Comparison of ENCODE assay signal across 22 mouse cellular contexts in the genomic region with DNA sequence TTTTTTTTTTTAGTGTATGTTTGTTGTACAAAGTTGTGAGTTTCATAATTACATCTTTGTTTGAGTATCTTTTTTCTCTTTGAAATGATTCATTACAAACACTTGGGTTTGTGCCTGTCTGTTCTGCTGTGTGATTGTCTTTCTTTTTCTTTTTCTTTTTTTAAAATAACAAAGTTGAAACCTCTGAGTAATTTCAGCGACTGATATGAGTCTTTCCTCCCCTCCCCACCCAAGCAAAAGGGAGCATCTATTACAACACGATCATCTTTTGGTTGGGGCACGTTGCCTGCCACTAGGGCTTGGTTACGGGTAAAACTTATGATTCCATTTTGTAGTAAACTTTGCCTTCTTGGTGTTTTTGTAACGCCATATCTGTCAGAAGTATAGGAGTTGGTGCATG. TPM values are rescaled to one million over a fixed set of nuclear protein-coding genes. Genes with fewer than 3 reads are reported as not detected.
"Had no signal": no experiment of that assay in that cellular context is flagged by ENCODE, and none has a peak within 500 bp of the region (broad histone marks: within the 10 kb centered on the region; RNA-seq: fewer than 3 reads in every experiment).

No protein-coding gene starts in this region.

- H3K4me3 ChIP-seq: neural tube, embryonic 13.5 days; neural tube, embryonic 15.5 days; stomach, embryonic 15.5 days had no signal

- DNase-seq: retina, postnatal 1 day; right cerebral cortex, adult 18-20 months; right cerebral cortex, postnatal 14 days; right cerebral cortex, postnatal 25 days; right cerebral cortex, postnatal 4 days; spleen, adult 18-20 months; thymus, adult 18-20 months; thymus, adult 2 months; thymus, postnatal 14 days; thymus, postnatal 25 days; thymus, postnatal 36 days; thymus, postnatal 4 days had no signal

- H3K4me2 ChIP-seq: neural tube, embryonic 13.5 days; neural tube, embryonic 15.5 days; stomach, embryonic 15.5 days had no signal

- H3K4me1 ChIP-seq: neural tube, embryonic 13.5 days; neural tube, embryonic 15.5 days; stomach, embryonic 15.5 days had no signal

- H3K9me3 ChIP-seq: neural tube, embryonic 13.5 days; neural tube, embryonic 15.5 days; stomach, embryonic 15.5 days had no signal

- H3K27ac ChIP-seq: neural tube, embryonic 13.5 days; neural tube, embryonic 15.5 days; stomach, embryonic 15.5 days; stomach, postnatal 0 days had no signal

- H3K27me3 ChIP-seq: neural tube, embryonic 13.5 days; neural tube, embryonic 15.5 days; stomach, embryonic 15.5 days had no signal

- H3K36me3 ChIP-seq: neural tube, embryonic 13.5 days; neural tube, embryonic 15.5 days; stomach, embryonic 15.5 days had no signal

- H3K9ac ChIP-seq: neural tube, embryonic 13.5 days; neural tube, embryonic 15.5 days; stomach, embryonic 15.5 days had no signal

RNA-seq across cellular contexts. Expression of gene Tmprss11a, which starts 37.7 kb away (rescaled TPM):
- total RNA-seq: neutrophil, adult 5-6 weeks had no signal
- polyA plus RNA-seq: neural tube, embryonic 13.5 days; neural tube, embryonic 14.5 days; neural tube, embryonic 15.5 days; small intestine, adult 2 months; spleen, adult 2 months; testis, adult 2 months; thymus, adult 2 months had no signal

RNA-seq across cellular contexts. Expression of gene Tmprss11d, which starts 57.9 kb away (rescaled TPM):
- total RNA-seq: neutrophil, adult 5-6 weeks had no signal
- polyA plus RNA-seq: neural tube, embryonic 13.5 days; neural tube, embryonic 14.5 days; small intestine, adult 2 months; urinary bladder, adult 2 months had no signal
